Mouse (Mus musculus) lung, embryonic 16.5 days (tissue): ENCODE data around the gene Top2a. TPM values are rescaled to one million over a fixed set of nuclear protein-coding genes. Genes with fewer than 3 reads are reported as not detected.
A peak's percentile ranks its signal among the peaks of the same experiment; 100 is the strongest.

Experiments used
- ATAC-seq: fragments of 200-750 bp; cut with Nextera tagmentation; 2 replicates; pipeline ENCODE4 v1.8.0; 2017; ENCODE audit warnings: low read depth, mild to moderate bottlenecking, moderate library complexity
- H3K27ac ChIP-seq: fragments of 300-500 bp; sonication (generic); 2 replicates; pipeline ENCODE4 v1.5.1; 2014; ENCODE audit warnings: mild to moderate bottlenecking, control low read depth, low read length
- H3K27me3 ChIP-seq: fragments of 300-500 bp; sonication (generic); 2 replicates; pipeline ENCODE4 v1.6.1; 2014; ENCODE audit warnings: low read depth, low read length, mixed read lengths; ENCODE audit not compliant: control insufficient read depth, insufficient read depth
- H3K36me3 ChIP-seq: fragments of 300-500 bp; sonication (generic); 2 replicates; pipeline ENCODE4 v1.6.1; 2014; ENCODE audit warnings: low read length; ENCODE audit not compliant: control insufficient read depth, insufficient read depth
- H3K4me1 ChIP-seq: fragments of 300-500 bp; sonication (generic); replicated peaks from 2 replicates; pipeline ENCODE4 v1.6.1; 2014; ENCODE audit warnings: low read length, mixed read lengths; ENCODE audit not compliant: control insufficient read depth, insufficient read depth
- H3K4me2 ChIP-seq: fragments of 300-500 bp; sonication (generic); 2 replicates; pipeline ENCODE4 v1.6.1; 2014; ENCODE audit warnings: low read depth, low read length, control low read depth
- H3K4me3 ChIP-seq: fragments of 300-500 bp; sonication (generic); 2 replicates; pipeline ENCODE4 v1.5.1; 2014; ENCODE audit warnings: mild to moderate bottlenecking, low read length, control low read depth
- H3K9ac ChIP-seq: fragments of 300-500 bp; sonication (generic); 2 replicates; pipeline ENCODE4 v1.6.1; 2014; ENCODE audit warnings: low read length, control low read depth
- H3K9me3 ChIP-seq: fragments of 300-500 bp; sonication (generic); 2 replicates; pipeline ENCODE4 v1.6.1; 2016; ENCODE audit warnings: low read length; ENCODE audit not compliant: control insufficient read depth
- WGBS: fragments of 180-500 bp; shearing (Covaris S2); extraction: QIAGEN DNeasy Blood & Tissue Kit; methylation state at CpG from one replicate; pipeline ENCODE4 v1.1.7; 2014; 5-methylcytosine and 5-hydroxymethylcytosine counted together
- polyA plus RNA-seq: library from polyadenylated mRNA; unstranded; fragments of >200 nt; fragmentation: Nextera tagmentation; extraction: Ambion mirVana; gene quantifications from 2 replicates; pipeline ENCODE4 v1.2.1, GENCODE M21; 2015

Gene Top2a
- polyA plus RNA-seq, 1 experiment from 2014 or later: 270 TPM

DNA sequence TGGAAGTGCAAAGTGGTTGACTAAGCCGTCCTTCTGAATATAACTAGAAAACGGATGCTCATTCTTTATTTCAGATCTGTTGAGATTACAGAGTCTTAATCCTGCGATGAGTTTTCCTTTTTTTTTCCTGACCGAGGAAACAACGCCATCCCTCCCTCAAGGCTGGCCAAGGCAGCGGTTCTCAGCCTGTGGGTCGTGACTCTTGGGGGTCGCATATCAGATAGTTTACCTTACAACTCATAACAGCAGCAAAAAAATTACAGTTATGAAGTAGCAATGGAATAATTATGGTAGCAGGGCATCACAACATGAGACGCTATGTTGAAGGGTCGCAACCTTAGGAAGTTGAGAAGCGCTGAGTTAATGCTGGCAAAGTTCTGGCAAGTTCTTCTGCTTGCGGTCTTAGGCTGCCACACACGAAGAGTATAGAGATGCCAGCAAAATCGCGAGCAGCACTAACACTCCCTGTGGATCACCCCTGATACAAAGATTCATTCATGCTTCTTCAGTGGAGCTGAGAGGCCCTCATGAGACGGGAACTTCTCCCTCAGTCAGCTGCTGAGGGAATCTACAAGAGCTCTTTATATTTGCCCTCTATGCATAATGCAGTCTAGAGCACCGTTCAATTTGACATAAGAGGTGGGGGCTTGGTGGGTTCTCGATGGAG, 612 bp upstream of the Top2a start:
- ATAC-seq: peak; percentile 27
- peaks cover 16% of the 10 kb centered on the region for H3K36me3 ChIP-seq
- 21% methylated on average over 18 of the region's 18 CpGs for WGBS
- H3K4me1 ChIP-seq: peaks cover 13% of the 10 kb centered on the region
- no peaks in the 10 kb centered on the region for H3K9me3 ChIP-seq
- peak overlapping the region; percentile 33 for H3K9ac ChIP-seq
- no peaks in the 10 kb centered on the region for H3K27me3 ChIP-seq
- H3K4me3 ChIP-seq: peak overlapping the region; percentile 44
- H3K27ac ChIP-seq: peak overlapping the region; percentile 82
- peak overlapping the region; percentile 51 for H3K4me2 ChIP-seq

GRCm38 (mm10) chr11:99023094-99023493, 895 bp downstream of the Top2a start:
- no peak for ATAC-seq
- H3K4me1 ChIP-seq: peaks cover 13% of the 10 kb centered on the region
- no peaks in the 10 kb centered on the region for H3K9me3 ChIP-seq
- 1% methylated on average over 4 of the region's 4 CpGs for WGBS
- H3K4me2 ChIP-seq: peak overlapping the region; percentile 66
- peak overlapping the region; percentile 91 for H3K9ac ChIP-seq
- H3K27me3 ChIP-seq: no peaks in the 10 kb centered on the region
- peaks cover 23% of the 10 kb centered on the region for H3K36me3 ChIP-seq
- H3K27ac ChIP-seq: peak overlapping the region; percentile 86; the same call in 1 of the 2 replicates
- peak overlapping the region; percentile 95 for H3K4me3 ChIP-seq

DNA sequence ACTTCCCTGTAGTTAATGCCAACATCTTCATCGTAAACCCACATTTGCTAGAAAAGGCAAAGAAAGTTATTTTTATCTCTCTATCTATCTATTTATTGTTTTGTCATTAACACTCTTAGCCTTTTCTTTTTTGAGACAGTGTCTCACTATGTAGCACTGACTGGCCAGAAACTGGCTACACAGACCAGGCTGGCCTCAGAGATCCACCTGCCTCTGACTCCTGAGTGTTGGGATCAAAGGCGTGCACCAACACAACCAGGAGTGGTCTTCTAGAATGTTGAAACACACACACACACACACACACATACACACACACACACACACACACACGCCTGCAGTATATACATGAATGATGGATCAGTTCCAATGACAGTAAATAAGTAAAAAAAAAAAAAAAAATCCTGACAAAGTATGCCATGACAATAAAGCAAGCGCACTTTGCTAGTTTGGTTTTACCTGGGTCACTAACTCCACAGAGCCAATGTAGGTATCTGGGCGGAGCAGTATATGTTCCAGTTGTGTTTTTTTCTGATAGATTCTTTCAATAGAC, 1.5 kb downstream of the Top2a start:
- ATAC-seq: no peak
- Histone ChIP-seq H3K4me3 (peak overlapping the region; percentile 95), H3K4me2 (peak overlapping the region; percentile 66), H3K9ac (0 out of 2 replicates have a peak overlapping the region, but pooled peaks have one; percentile 14), H3K36me3 (peaks cover 24% of the 10 kb centered on the region), H3K4me1 (peaks cover 13% of the 10 kb centered on the region), H3K9me3 (no peaks in the 10 kb centered on the region), H3K27me3 (no peaks in the 10 kb centered on the region), H3K27ac (no peak overlapping the region)
- WGBS: 64% methylated on average over 5 of the region's 5 CpGs

- WGBS: 92% methylated on average over 6 of the region's 6 CpGs
- peaks cover 12% of the 10 kb centered on the region for H3K4me1 ChIP-seq
- H3K9me3 ChIP-seq: no peaks in the 10 kb centered on the region
- no peak overlapping the region for H3K4me2 ChIP-seq
- no peak for ATAC-seq
- H3K36me3 ChIP-seq: peaks cover 42% of the 10 kb centered on the region
- H3K27me3 ChIP-seq: no peaks in the 10 kb centered on the region
- H3K4me3 ChIP-seq: no peak overlapping the region
- no peak overlapping the region for H3K27ac ChIP-seq
- no peak overlapping the region for H3K9ac ChIP-seq
Measured at GRCm38 (mm10) chr11:99019844-99020243, 4.1 kb downstream of the Top2a start.

GRCm38 (mm10) chr11:99013856-99014255, 10.1 kb downstream of the Top2a start:
- Histone ChIP-seq H3K4me2 (no peak overlapping the region), H3K9ac (no peak overlapping the region), H3K27ac (no peak overlapping the region), H3K9me3 (no peaks in the 10 kb centered on the region), H3K4me1 (no peaks in the 10 kb centered on the region), H3K36me3 (peaks cover 65% of the 10 kb centered on the region), H3K27me3 (no peaks in the 10 kb centered on the region), H3K4me3 (no peak overlapping the region)
- WGBS: 87% methylated on average over 1 of the region's 1 CpGs
- no peak for ATAC-seq

DNA sequence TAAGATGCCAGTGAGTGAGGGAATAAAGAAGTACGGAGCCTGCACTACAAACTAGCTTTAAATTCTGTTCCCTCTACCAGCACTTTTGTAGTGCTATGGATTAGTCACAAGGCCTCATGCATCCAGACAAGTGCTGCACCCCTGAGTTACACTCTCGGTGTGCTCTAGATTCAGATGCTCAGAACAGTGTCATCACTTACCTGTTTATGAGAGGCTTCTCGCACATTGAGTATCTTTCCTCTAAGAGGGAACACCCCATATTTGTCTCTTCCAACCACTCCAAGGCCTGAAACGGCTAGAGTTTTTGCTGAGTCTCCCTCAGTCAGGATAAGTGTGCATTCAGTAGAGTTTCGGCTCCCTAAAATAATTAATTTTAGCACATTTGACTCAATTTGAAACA, 13.3 kb downstream of the Top2a start:
- Histone ChIP-seq H3K27ac (no peak overlapping the region), H3K4me1 (no peaks in the 10 kb centered on the region), H3K27me3 (no peaks in the 10 kb centered on the region), H3K4me3 (no peak overlapping the region), H3K9me3 (no peaks in the 10 kb centered on the region), H3K9ac (no peak overlapping the region), H3K4me2 (no peak overlapping the region), H3K36me3 (peaks cover 68% of the 10 kb centered on the region)
- 92% methylated on average over 5 of the region's 5 CpGs for WGBS
- no peak for ATAC-seq

DNA sequence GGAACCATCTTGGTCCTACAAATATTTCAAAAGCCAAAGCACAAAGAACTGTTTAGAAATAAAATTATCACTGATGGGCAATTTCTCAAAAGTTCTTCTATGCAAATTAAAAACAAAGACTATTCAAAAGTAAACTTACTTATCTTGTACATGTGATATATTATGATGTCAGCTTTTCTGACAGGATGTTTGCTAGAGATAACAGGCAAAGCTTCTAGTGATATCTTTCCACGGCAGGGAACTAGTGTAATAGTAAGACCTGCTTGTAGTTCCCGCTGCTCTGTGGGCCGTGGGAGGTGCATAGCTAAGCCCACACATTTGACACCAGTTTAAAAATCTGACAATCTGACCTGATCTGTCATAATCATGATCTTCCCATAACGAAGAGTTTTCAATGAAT, 13.9 kb downstream of the Top2a start:
- Histone ChIP-seq H3K27me3 (no peaks in the 10 kb centered on the region), H3K27ac (no peak overlapping the region), H3K4me1 (no peaks in the 10 kb centered on the region), H3K4me3 (no peak overlapping the region), H3K9ac (no peak overlapping the region), H3K36me3 (peaks cover 68% of the 10 kb centered on the region), H3K9me3 (no peaks in the 10 kb centered on the region), H3K4me2 (no peak overlapping the region)
- no peak for ATAC-seq
- WGBS: 62% methylated on average over 4 of the region's 4 CpGs

DNA sequence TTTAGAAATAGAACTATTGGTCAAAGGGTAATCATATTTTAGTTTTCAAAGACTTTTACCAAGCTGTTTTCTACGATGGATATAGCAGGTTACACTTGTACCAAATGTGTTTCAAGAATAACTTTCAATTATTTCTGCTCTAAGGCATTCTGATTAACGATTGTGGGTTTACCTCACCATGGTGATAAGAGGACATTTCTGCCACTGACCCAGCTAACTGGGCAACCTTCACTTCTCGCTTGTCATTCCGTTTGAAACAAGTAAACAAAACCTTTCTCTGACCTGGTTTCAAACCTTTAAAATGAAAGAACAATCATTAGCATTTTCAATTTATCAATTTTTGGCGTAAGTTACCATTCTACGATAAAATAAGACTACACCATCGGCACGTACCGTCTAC, 17.2 kb downstream of the Top2a start:
- Histone ChIP-seq H3K9ac (no peak overlapping the region), H3K4me3 (no peak overlapping the region), H3K4me2 (no peak overlapping the region), H3K4me1 (no peaks in the 10 kb centered on the region), H3K36me3 (peaks cover 67% of the 10 kb centered on the region), H3K27me3 (no peaks in the 10 kb centered on the region), H3K9me3 (no peaks in the 10 kb centered on the region), H3K27ac (no peak overlapping the region)
- 85% methylated on average over 9 of the region's 9 CpGs for whole genome bisulfite sequencing
- ATAC-seq: no peak

DNA sequence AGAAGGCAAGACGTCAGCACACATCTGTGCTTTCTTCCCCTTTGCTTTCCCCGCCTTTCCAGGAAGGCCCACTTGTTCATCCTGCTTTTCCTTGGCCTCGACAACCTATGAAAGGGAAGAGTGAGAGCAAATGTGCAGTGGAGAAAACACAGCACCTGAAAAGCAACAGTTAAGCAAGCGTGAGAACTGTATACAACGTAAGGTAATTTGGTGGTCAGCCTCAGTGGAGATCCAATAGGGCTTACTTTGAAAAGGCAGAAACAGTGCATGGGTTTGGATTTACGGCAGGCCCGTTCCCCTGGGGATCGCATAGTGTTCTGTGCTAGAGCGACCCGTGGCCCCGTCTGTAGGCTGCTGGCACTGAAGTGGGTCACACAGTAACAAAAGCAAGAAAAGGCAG, 24.7 kb downstream of the Top2a start:
- no peak overlapping the region for H3K9ac ChIP-seq
- no peak overlapping the region for H3K27ac ChIP-seq
- H3K9me3 ChIP-seq: no peaks in the 10 kb centered on the region
- H3K27me3 ChIP-seq: no peaks in the 10 kb centered on the region
- no peak overlapping the region for H3K4me2 ChIP-seq
- no peak for ATAC-seq
- WGBS: 91% methylated on average over 11 of the region's 11 CpGs
- no peak overlapping the region for H3K4me3 ChIP-seq
- no peaks in the 10 kb centered on the region for H3K4me1 ChIP-seq
- H3K36me3 ChIP-seq: peaks cover 75% of the 10 kb centered on the region
